Mouse (Mus musculus): ENCODE results near the gene Trim58.

The Trim58 gene

GRCm38 (mm10) chr11:58643350-58643749 is 3.1 kb downstream of the Trim58 start:
- DNase-seq (ENCODE audit: low read depth, low spot score), result no peak

DNA sequence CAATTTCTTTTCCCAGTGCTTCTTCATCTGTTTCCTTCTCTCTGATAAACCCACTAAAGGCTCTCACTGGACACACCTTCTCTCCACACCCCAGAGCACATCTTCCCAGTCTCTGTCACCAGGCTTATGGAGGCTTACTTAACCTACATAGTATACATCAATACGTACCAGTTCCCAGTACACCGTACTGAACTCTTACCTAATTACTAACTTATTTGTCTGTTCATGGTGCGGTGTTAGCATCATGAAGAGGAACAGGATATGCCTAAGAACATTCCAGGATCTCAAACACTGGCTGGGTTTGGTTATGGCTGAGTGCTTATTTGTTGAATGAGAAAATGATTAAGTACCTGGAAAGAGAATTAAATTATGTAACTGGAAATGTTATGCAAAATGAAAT is 14.9 kb downstream of the Trim58 start:
- DNase-seq (ENCODE audit: low read depth, low spot score), result no peak

GRCm38 (mm10) chr11:58658596-58658995 is 18.3 kb downstream of the Trim58 start, which contains the start of gene Olfr322:
Gene Olfr322, plus strand, starts transcription at chr11:58658782.
- DNase-seq (ENCODE audit: low read depth, low spot score), result no peak

DNA sequence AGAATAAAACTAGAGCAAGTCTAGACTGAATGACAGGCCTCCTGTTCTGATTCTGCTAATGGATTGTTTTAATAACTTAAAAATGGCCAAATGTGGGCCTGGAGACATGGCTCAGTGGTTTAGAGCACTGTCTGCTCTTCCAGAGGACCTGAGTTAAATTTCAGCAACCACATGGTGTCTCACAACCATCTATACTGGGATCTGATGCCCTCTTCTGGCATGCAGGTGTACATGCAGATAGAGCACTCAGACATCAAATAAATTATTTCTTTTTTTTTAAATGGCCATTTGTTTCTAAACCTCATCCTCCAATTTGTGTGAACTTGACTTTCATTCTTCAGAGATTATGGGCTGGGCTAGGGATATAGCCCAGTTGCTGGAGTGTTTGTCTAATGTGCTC is 29.0 kb downstream of the Trim58 start:
- no peak for DNase-seq (ENCODE audit: low read depth, low spot score)

DNA sequence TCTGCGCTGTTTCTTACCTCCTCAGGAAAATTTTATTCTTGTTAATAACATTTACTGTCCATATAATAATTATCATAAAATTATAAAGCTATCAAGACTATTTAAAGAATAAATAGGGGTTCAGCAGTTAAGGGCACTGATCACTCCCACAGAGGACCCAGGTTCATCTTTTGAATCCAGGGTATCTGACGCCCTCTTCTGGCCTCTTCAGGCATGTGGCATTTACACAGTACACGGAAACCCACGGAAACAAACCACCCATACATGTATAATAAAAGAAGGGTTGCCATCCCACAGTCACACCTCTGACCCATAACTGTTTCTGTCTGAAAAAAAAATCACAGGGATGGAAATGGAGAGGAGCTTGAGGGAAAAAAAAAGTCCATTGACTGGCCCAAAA is 31.6 kb downstream of the Trim58 start:
- DNase-seq (ENCODE audit: low read depth, low spot score), result no peak

DNA sequence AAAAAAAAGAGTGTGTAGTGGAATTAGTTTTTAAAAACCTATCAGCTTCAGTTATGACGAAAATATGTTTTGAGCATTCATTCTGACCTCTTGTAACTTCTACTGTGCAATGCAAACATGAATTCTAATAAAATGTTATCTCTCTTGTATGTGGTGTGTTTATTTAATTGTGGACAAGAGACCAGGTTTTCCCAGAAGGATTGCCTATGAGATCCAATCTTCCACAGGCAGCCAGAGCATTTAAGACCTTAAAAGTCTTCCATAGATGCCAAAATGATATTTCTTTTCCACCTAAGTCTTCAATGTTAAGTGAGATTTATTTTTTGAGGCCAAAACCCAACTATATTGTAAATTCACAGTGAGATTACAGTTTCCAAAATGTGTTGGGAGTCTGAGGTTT is 40.5 kb downstream of the Trim58 start, which contains the start of gene Olfr320:
Gene Olfr320 (plus strand): TSS at position 301 of the 400 bp plus-strand sequence.
- DNase-seq (ENCODE audit: low read depth, low spot score), result no peak

DNA sequence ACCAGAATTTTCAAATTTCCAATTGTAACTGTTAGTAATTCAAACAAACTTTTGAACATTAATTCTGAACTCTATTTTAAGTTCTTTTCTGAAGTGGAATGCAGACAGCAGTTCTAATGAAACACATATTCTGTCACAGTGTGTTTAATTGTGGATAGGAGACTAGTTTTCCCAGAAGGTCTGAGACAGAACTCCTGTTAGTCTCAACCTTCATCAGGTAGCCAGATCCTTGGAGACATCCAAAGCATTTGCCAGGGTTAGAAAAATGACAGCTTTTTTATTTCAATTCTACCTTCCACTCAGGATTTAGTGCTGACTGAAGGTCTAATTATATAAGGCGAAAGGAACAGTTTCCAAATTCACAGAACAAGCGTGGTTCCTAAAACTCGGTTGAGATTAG is 58.6 kb downstream of the Trim58 start, which contains the start of gene Olfr319:
Gene Olfr319 (plus strand): TSS at position 301 of the 400 bp plus-strand sequence.
- no peak for DNase-seq (ENCODE audit: low read depth, low spot score)
